Mouse (Mus musculus) left cerebral cortex, adult 2 months (tissue): ENCODE measurements around the gene Anapc10. TPM values are rescaled to one million over a fixed set of nuclear protein-coding genes. Genes with fewer than 3 reads are reported as not detected.
"Not testable (repeated sequence)": the region's sequence is repeated elsewhere in the genome, so short reads cannot be mapped to it uniquely, and the experiment has no call there.

Source experiments
- DNase-seq, 2 experiments: peaks; one replicate each; pipeline ENCODE4 v3.0.0; 2021 to 2022; ENCODE audit warnings: low spot score in 2 of 2, mixed read lengths in 1 of 2; ENCODE audit errors: extremely low spot score in 1 of 2
- H3K27ac ChIP-seq: fragments of 200-600 bp; 2 replicates; pipeline ENCODE4 v1.8.1; 2022
- H3K4me3 ChIP-seq: fragments of 200-600 bp; 2 replicates; pipeline ENCODE4 v1.8.1; 2022
- CTCF ChIP-seq: fragments of 200-600 bp; IDR thresholded peaks from 2 replicates; pipeline ENCODE4 v1.8.1; 2022; ENCODE audit warnings: antibody characterized with exemption, mild to moderate bottlenecking, moderate library complexity
- intact Hi-C: fragments of 180-260 bp; cut with DNase I; formaldehyde crosslinking; loops from one replicate; pipeline ENCODE4 v1.15.1; 2025
- total RNA-seq, 2 experiments: library from RNA; stranded (reverse); gene quantifications; 2 replicates each; pipeline ENCODE4 v1.2.3; 2021

Anapc10 gene
- total RNA-seq, 2 experiments from 2014 or later: 7.0 to 7.2 TPM

- intact Hi-C loops: no loop called here
- Histone ChIP-seq H3K4me3 (no peak overlapping the region), H3K27ac (no peak overlapping the region)
- no peak for DNase-seq
- TF ChIP-seq CTCF: no peak
Measured at GRCm38 (mm10) chr8:79724589-79724988, 13.0 kb downstream of the Anapc10 start.

GRCm38 (mm10) chr8:79727900-79728299 is 16.3 kb downstream of the Anapc10 start:
- peak; percentile 44 for TF ChIP-seq CTCF
- intact Hi-C loops: no loop called here
- no peak overlapping the region for H3K27ac ChIP-seq
- DNase-seq: no peak
- no peak overlapping the region for H3K4me3 ChIP-seq

- intact Hi-C loops: loop anchor here (2.0 to 5.0 kb wide), 2 partner anchors 746 to 953 kb away; no protein-coding TSS in a partner anchor
- peak; percentile 19 to 28 for DNase-seq
- TF ChIP-seq CTCF: peak; percentile 90
Measured at GRCm38 (mm10) chr8:79734304-79734703, 22.7 kb downstream of the Anapc10 start.

GRCm38 (mm10) chr8:79748171-79748570 is 36.6 kb downstream of the Anapc10 start:
- intact Hi-C loops: no loop called here
- H3K4me3 ChIP-seq: no peak overlapping the region

More at GRCm38 (mm10) chr8:79734304-79734703, 22.7 kb downstream of the Anapc10 start:
- no peak overlapping the region for H3K4me3 ChIP-seq
- no peak overlapping the region for H3K27ac ChIP-seq

GRCm38 (mm10) chr8:79748591-79748990 is 37.0 kb downstream of the Anapc10 start:
- intact Hi-C loops: no loop called here

More at GRCm38 (mm10) chr8:79748171-79748570, 36.6 kb downstream of the Anapc10 start:
- no peak overlapping the region for H3K27ac ChIP-seq
- TF ChIP-seq CTCF: no peak
- DNase-seq: no peak

GRCm38 (mm10) chr8:79750305-79750704 is 38.7 kb downstream of the Anapc10 start:
- no peak for DNase-seq
- intact Hi-C loops: no loop called here
- Histone ChIP-seq H3K27ac (no peak overlapping the region), H3K4me3 (no peak overlapping the region)
- no peak for TF ChIP-seq CTCF

More at GRCm38 (mm10) chr8:79748591-79748990, 37.0 kb downstream of the Anapc10 start:
- no peak for DNase-seq
- Histone ChIP-seq H3K4me3 (no peak overlapping the region), H3K27ac (no peak overlapping the region)
- no peak for TF ChIP-seq CTCF

GRCm38 (mm10) chr8:79794873-79795272 is 83.3 kb downstream of the Anapc10 start:
- H3K27ac ChIP-seq, intact Hi-C loops, DNase-seq: not testable (repeated sequence)

GRCm38 (mm10) chr8:79796690-79797089 is 85.1 kb downstream of the Anapc10 start:
- H3K4me3 ChIP-seq: no peak overlapping the region
- intact Hi-C loops: no loop called here
- TF ChIP-seq CTCF: no peak
- no peak overlapping the region for H3K27ac ChIP-seq
- DNase-seq: no peak

More at GRCm38 (mm10) chr8:79794873-79795272, 83.3 kb downstream of the Anapc10 start:
- not testable (repeated sequence) for H3K4me3 ChIP-seq

GRCm38 (mm10) chr8:79804499-79804898 is 92.9 kb downstream of the Anapc10 start:
- no peak for TF ChIP-seq CTCF
- H3K4me3 ChIP-seq: no peak overlapping the region
- DNase-seq: no peak
- H3K27ac ChIP-seq: no peak overlapping the region
- intact Hi-C loops: no loop called here

GRCm38 (mm10) chr8:79806971-79807370 is 95.4 kb downstream of the Anapc10 start:
- DNase-seq: no peak
- intact Hi-C loops: no loop called here
- no peak overlapping the region for H3K4me3 ChIP-seq
- TF ChIP-seq CTCF: no peak
- H3K27ac ChIP-seq: no peak overlapping the region

GRCm38 (mm10) chr8:79826534-79826933 is 114.9 kb downstream of the Anapc10 start:
- no peak overlapping the region for H3K4me3 ChIP-seq
- no peak for TF ChIP-seq CTCF
- intact Hi-C loops: no loop called here
- H3K27ac ChIP-seq: no peak overlapping the region
- DNase-seq: no peak

Other genes starting within 250 kb of the Anapc10 start
- 10 to 100 TPM; 37.3 to 41.0 TPM for gene Otud4, start 72.2 kb upstream of the Anapc10 start, total RNA-seq
- gene Abce1, start 80 bp upstream of the Anapc10 start, total RNA-seq: 10 to 100 TPM; 65.0 to 66.9 TPM